Mouse (Mus musculus) olfactory bulb, adult 2 months (tissue): ENCODE measurements around the gene Dus1l. TPM values are rescaled to one million over a fixed set of nuclear protein-coding genes. Genes with fewer than 3 reads are reported as not detected.

ENCODE experiments used
- H3K27ac ChIP-seq: fragments of 200-500 bp; 2 replicates; pipeline ENCODE4 v1.5.1; 2012; ENCODE audit warnings: low read depth, low read length; ENCODE audit not compliant: insufficient read depth
- H3K4me1 ChIP-seq: fragments of 200-500 bp; 2 replicates; pipeline ENCODE4 v1.6.1; 2012; ENCODE audit warnings: low read length; ENCODE audit not compliant: control insufficient read depth, insufficient read depth
- H3K4me3 ChIP-seq: fragments of 200-500 bp; 2 replicates; pipeline ENCODE4 v1.5.1; 2012; ENCODE audit warnings: mild to moderate bottlenecking, low read depth, low read length, moderate library complexity; ENCODE audit not compliant: insufficient read depth
- CTCF ChIP-seq: fragments of 200-500 bp; IDR thresholded peaks from 2 replicates; pipeline ENCODE4 v1.5.1; 2012; ENCODE audit warnings: low read depth, mild to moderate bottlenecking, low read length, moderate library complexity; ENCODE audit not compliant: insufficient read depth
- POLR2A ChIP-seq: fragments of 200-500 bp; IDR thresholded peaks from 2 replicates; pipeline ENCODE4 v1.6.1; 2012; ENCODE audit warnings: mild to moderate bottlenecking, low read depth, low read length, moderate library complexity; ENCODE audit not compliant: insufficient read depth
- WGBS: fragments of 180-500 bp; shearing (Covaris S2); methylation state at CpG from one replicate; pipeline ENCODE4 v1.1.7; 2018; 5-methylcytosine and 5-hydroxymethylcytosine counted together
- polyA plus RNA-seq: library from polyadenylated mRNA; stranded (reverse); fragments of >200 nt; gene quantifications from 2 replicates; pipeline ENCODE4 v1.2.4, GENCODE M21; 2012; ENCODE audit warnings: low replicate concordance; ENCODE audit not compliant: missing spikeins, insufficient read depth, insufficient read length

Dus1l gene
- polyA plus RNA-seq, 1 experiment, result not detected

DNA sequence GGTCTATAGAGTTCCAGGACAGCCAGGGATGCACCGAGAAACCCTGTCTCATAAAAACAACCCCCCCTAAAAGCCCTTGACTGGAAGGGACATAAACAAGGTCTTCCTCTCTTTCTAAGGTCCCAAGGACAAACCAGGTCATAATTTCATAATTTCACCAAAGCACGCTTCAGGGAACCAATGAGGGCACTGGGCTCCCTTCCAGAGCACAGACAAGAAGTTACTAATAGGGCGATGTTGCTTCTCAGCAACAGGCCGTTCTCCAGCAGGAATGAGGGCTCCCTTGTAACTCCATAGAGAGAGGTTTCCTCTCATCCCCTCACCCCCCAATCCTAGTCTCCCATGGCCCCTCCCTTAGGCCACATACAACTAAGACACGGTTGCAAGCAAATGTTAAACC is 55.2 kb downstream of the Dus1l start:
- no peaks in the 10 kb centered on the region for H3K4me1 ChIP-seq
- no peak overlapping the region for H3K4me3 ChIP-seq
- WGBS, result 85% methylated on average over 5 of the region's 5 CpGs
- H3K27ac ChIP-seq, result no peak overlapping the region
- TF ChIP-seq POLR2A (no peak), CTCF (no peak)

Other genes with a start within 250 kb of the Dus1l start
- not detected in 2 replicates for gene Mcrip1, start 246.7 kb downstream of the Dus1l start, polyA plus RNA-seq
- gene Ppp1r27, start 245.3 kb downstream of the Dus1l start, polyA plus RNA-seq, result not detected in 2 replicates
- 309 TPM in 1 of 2 replicates, not detected in the other for gene P4hb, start 223.2 kb downstream of the Dus1l start, polyA plus RNA-seq
- 143 TPM in 1 of 2 replicates, not detected in the other for gene Arhgdia, start 214.8 kb downstream of the Dus1l start, polyA plus RNA-seq
- not detected in 2 replicates for gene Alyref, start 198.0 kb downstream of the Dus1l start, polyA plus RNA-seq
- not detected in 2 replicates for gene Anapc11, start 198.0 kb downstream of the Dus1l start, polyA plus RNA-seq
- gene Npb, start 187.9 kb downstream of the Dus1l start, polyA plus RNA-seq, result not detected in 2 replicates
- gene Pcyt2, start 178.5 kb downstream of the Dus1l start, polyA plus RNA-seq, result not detected in 2 replicates
- gene Sirt7, start 171.2 kb downstream of the Dus1l start, polyA plus RNA-seq, result not detected in 2 replicates
- 234 TPM in 1 of 2 replicates, not detected in the other for gene Mafg, start 162.8 kb downstream of the Dus1l start, polyA plus RNA-seq
- gene Pycr1, start 152.6 kb downstream of the Dus1l start, polyA plus RNA-seq, result not detected in 2 replicates
- gene Myadml2, start 148.2 kb downstream of the Dus1l start, polyA plus RNA-seq, result not detected in 2 replicates
- not detected in 2 replicates for gene Notum, start 135.2 kb downstream of the Dus1l start, polyA plus RNA-seq
- gene Aspscr1, start 123.4 kb downstream of the Dus1l start, polyA plus RNA-seq, result not detected in 2 replicates
- not detected in 2 replicates for gene Cenpx, start 82.7 kb downstream of the Dus1l start, polyA plus RNA-seq
- gene Lrrc45, start 82.5 kb downstream of the Dus1l start, polyA plus RNA-seq, result not detected in 2 replicates
- not detected in 2 replicates for gene Rac3, start 74.9 kb downstream of the Dus1l start, polyA plus RNA-seq
- gene Dcxr, start 69.1 kb downstream of the Dus1l start, polyA plus RNA-seq, result not detected in 2 replicates
- not detected in 2 replicates for gene Cbr2, start 64.3 kb downstream of the Dus1l start, polyA plus RNA-seq
- gene Hmga1b, start 33.6 kb downstream of the Dus1l start, polyA plus RNA-seq, result not detected in 2 replicates
- gene Rfng, start 12.2 kb downstream of the Dus1l start, polyA plus RNA-seq, result not detected in 2 replicates
- not detected in 2 replicates for gene Gps1, start 12.1 kb downstream of the Dus1l start, polyA plus RNA-seq
- not detected in 2 replicates for gene Fasn, start 28.1 kb upstream of the Dus1l start, polyA plus RNA-seq
- not detected in 2 replicates for gene Ccdc57, start 136.5 kb upstream of the Dus1l start, polyA plus RNA-seq
- not detected in 2 replicates for gene Slc16a3, start 152.1 kb upstream of the Dus1l start, polyA plus RNA-seq
- not detected in 2 replicates for gene Csnk1d, start 194.9 kb upstream of the Dus1l start, polyA plus RNA-seq
- gene Cd7, start 243.0 kb upstream of the Dus1l start, polyA plus RNA-seq, result not detected in 2 replicates